Mouse (Mus musculus): ENCODE data around the gene Mfap1a. TPM values are rescaled to one million over a fixed set of nuclear protein-coding genes. Genes with fewer than 3 reads are reported as not detected.
"Not testable (repeated sequence)": the region's sequence is repeated elsewhere in the genome, so short reads cannot be mapped to it uniquely, and the experiment has no call there.

Gene Mfap1a
- 3.3 and 5.6 TPM in 2 replicates for polyA plus RNA-seq (2012; rRNA removed)

DNA sequence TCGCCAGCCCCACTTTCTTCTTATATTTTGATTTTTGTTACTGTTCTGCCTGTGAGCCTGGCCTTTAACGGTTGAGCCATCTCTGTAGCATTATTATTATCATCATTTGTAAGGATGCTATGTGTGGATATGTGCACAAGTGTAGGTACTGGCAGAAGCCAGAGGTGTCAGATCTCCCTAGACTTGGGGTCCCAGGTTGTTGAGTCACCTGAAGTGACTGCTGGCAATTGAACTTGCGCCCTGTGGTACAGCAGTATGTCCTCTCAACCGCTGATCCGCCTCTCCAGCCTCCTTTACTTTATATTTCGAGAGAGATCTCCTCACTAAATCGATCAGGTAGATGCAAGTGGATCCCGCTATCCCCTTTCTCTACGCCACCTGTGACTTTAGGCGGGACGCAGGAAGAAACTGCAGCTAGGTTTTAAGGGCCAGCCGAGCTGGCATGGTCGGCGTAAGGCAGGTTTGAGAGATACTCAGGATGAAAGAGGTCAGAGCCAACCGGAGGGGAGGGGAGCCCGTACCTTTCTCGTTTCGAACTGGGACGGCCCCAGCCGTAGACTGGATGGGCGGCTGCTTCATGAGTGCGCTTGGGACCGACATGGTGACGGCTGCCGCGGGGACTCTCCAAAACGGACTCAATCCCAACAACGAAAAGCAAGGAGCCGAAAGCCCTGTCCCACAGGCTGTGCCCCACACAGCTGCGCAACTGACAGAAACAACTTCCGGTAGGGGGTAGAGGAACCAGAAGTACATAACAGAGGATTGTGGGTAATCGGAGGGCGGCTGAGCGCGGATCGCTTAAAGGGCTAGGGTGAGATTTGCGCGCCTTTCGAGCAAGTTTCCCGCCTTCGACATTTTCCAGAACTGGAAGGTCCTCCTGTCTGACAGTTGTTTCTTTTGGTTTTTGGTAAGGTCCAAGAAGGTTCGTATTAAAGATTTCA is at the start of gene Mfap1a, which contains the start of gene Wdr76:
Mfap1a (minus strand) TSS at position 724 of the 941 bp plus-strand sequence.
Wdr76 (plus strand) TSS at position 782 of the 941 bp plus-strand sequence.
- not testable (repeated sequence) for H3K36me3 ChIP-seq (ENCODE audit: control insufficient read depth, insufficient read depth, low read length); H3K27me3 ChIP-seq (replicated peaks; ENCODE audit: control insufficient read depth, insufficient read depth, low read length); H3K27ac ChIP-seq (ENCODE audit: insufficient read depth, low read depth, low read length); H3K4me1 ChIP-seq (ENCODE audit: control insufficient read depth, insufficient read depth, low read length)
- peak; percentile 93 for DNase-seq
- peak; percentile 89 for TF ChIP-seq POLR2A (IDR thresholded peaks at IDR 0.05; ENCODE audit: low read depth, low read length)
- 0 out of 2 replicates have a peak, but pooled peaks have one; percentile 11 for TF ChIP-seq CTCF (conservative IDR thresholded peaks at IDR 0.05; ENCODE audit: insufficient read depth, insufficient read length, low read depth, low read length)
- WGBS, result 4% methylated on average over 41 of the region's 42 CpGs
- H3K4me3 ChIP-seq (ENCODE audit: insufficient read depth, low read depth, low read length), result peak within 1 kb of the TSS; percentile 77

GRCm38 (mm10) chr2:121551271-121551670 is 44.8 kb upstream of the Mfap1a start:
- no peaks in the 10 kb centered on the region for H3K36me3 ChIP-seq (ENCODE audit: control insufficient read depth, insufficient read depth, low read length)
- H3K27me3 ChIP-seq (replicated peaks; ENCODE audit: control insufficient read depth, insufficient read depth, low read length), result no peaks in the 10 kb centered on the region
- WGBS, result 71% methylated on average over 8 of the region's 8 CpGs
- TF ChIP-seq POLR2A (IDR thresholded peaks at IDR 0.05; ENCODE audit: low read depth, low read length) (no peak), CTCF (conservative IDR thresholded peaks at IDR 0.05; ENCODE audit: insufficient read depth, insufficient read length, low read depth, low read length) (no peak)
- DNase-seq, result peak; percentile 6
- H3K4me3 ChIP-seq (ENCODE audit: insufficient read depth, low read depth, low read length), result no peak overlapping the region
- H3K27ac ChIP-seq (ENCODE audit: insufficient read depth, low read depth, low read length), result no peak overlapping the region
- H3K4me1 ChIP-seq (ENCODE audit: control insufficient read depth, insufficient read depth, low read length), result no peaks in the 10 kb centered on the region

DNA sequence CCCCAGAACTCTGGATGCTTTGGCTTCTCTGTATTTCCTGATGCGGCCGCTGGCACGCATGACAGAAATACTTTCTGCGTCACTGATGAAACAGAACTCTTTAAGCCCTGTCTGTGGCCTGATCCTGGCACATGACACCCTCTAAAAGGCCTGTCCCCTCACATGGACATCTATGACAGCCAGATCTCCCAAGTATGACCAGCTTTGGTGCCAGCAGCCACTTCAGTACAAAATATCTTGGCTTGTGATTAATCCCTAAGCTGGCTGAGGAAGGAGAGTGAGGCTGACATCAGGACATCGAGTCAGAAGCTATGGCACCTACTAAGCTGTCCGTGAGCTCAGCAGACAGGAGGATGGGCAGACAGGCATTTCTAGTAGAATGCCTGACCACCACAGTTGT is 43.2 kb upstream of the Mfap1a start:
- no peaks in the 10 kb centered on the region for H3K36me3 ChIP-seq (ENCODE audit: control insufficient read depth, insufficient read depth, low read length)
- H3K27me3 ChIP-seq (replicated peaks; ENCODE audit: control insufficient read depth, insufficient read depth, low read length), result no peaks in the 10 kb centered on the region
- no peak for DNase-seq
- 92% methylated on average over 6 of the region's 6 CpGs for WGBS
- no peaks in the 10 kb centered on the region for H3K4me1 ChIP-seq (ENCODE audit: control insufficient read depth, insufficient read depth, low read length)
- H3K4me3 ChIP-seq (ENCODE audit: insufficient read depth, low read depth, low read length), result no peak overlapping the region
- no peak for TF ChIP-seq CTCF (conservative IDR thresholded peaks at IDR 0.05; ENCODE audit: insufficient read depth, insufficient read length, low read depth, low read length)
- TF ChIP-seq POLR2A (IDR thresholded peaks at IDR 0.05; ENCODE audit: low read depth, low read length), result no peak
- H3K27ac ChIP-seq (ENCODE audit: insufficient read depth, low read depth, low read length), result no peak overlapping the region

GRCm38 (mm10) chr2:121544829-121545228 is 38.4 kb upstream of the Mfap1a start:
- no peak for TF ChIP-seq POLR2A (IDR thresholded peaks at IDR 0.05; ENCODE audit: low read depth, low read length)
- 0 out of 2 replicates have a peak, but pooled peaks have one; percentile 11 for TF ChIP-seq CTCF (conservative IDR thresholded peaks at IDR 0.05; ENCODE audit: insufficient read depth, insufficient read length, low read depth, low read length)
- no peaks in the 10 kb centered on the region for H3K27me3 ChIP-seq (replicated peaks; ENCODE audit: control insufficient read depth, insufficient read depth, low read length)
- DNase-seq, result no peak
- H3K27ac ChIP-seq (ENCODE audit: insufficient read depth, low read depth, low read length), result no peak overlapping the region
- 94% methylated on average over 3 of the region's 3 CpGs for WGBS
- no peaks in the 10 kb centered on the region for H3K4me1 ChIP-seq (ENCODE audit: control insufficient read depth, insufficient read depth, low read length)
- no peak overlapping the region for H3K4me3 ChIP-seq (ENCODE audit: insufficient read depth, low read depth, low read length)
- no peaks in the 10 kb centered on the region for H3K36me3 ChIP-seq (ENCODE audit: control insufficient read depth, insufficient read depth, low read length)

DNA sequence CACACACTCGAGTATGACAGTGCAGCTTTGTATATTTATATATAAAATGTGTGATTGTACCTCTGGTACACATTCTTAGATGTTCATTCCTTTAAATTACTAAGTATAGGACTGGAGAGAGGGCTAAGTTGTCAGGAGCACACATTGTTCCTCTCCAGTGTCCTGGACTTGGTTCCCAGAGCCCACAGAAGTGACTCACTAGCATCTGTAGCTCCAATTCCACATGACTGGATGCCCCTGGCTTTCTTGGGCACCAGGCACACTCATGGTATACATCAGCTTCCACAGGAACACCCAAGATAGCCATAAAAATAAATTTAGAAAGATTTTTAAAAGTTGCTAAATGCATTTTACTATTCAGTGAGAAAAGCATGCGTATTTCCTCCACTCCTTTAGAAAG is 18.6 kb upstream of the Mfap1a start:
- Histone ChIP-seq H3K27ac (ENCODE audit: insufficient read depth, low read depth, low read length) (no peak overlapping the region), H3K27me3 (replicated peaks; ENCODE audit: control insufficient read depth, insufficient read depth, low read length) (no peaks in the 10 kb centered on the region), H3K4me3 (ENCODE audit: insufficient read depth, low read depth, low read length) (no peak overlapping the region), H3K36me3 (ENCODE audit: control insufficient read depth, insufficient read depth, low read length) (no peaks in the 10 kb centered on the region), H3K4me1 (ENCODE audit: control insufficient read depth, insufficient read depth, low read length) (no peaks in the 10 kb centered on the region)
- TF ChIP-seq POLR2A (IDR thresholded peaks at IDR 0.05; ENCODE audit: low read depth, low read length) (no peak), CTCF (conservative IDR thresholded peaks at IDR 0.05; ENCODE audit: insufficient read depth, insufficient read length, low read depth, low read length) (no peak)
- no peak for DNase-seq
- WGBS, result 92% methylated on average over 2 of the region's 2 CpGs

DNA sequence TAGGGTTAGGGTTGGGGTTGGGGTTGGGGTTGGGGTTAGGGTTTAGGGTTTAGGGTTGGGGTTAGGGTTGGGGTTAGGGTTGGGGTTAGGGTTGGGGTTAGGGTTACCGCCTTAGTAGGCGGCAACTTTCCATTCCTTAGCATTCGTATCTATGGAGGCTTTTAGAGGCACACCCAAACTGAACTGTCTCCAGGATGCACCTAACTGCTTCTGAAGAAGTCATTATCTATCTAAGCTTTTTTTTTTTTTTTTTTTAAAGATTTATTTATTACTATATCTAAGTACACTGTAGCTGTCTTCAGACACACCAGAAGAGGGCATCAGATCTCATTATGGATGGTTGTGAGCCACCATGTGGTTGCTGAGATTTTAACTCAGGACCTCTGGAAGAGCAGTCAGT is 16.4 kb upstream of the Mfap1a start:
- 95% methylated on average over 3 of the region's 3 CpGs for WGBS
- H3K4me1 ChIP-seq (ENCODE audit: control insufficient read depth, insufficient read depth, low read length); H3K27me3 ChIP-seq (replicated peaks; ENCODE audit: control insufficient read depth, insufficient read depth, low read length); H3K4me3 ChIP-seq (ENCODE audit: insufficient read depth, low read depth, low read length); H3K27ac ChIP-seq (ENCODE audit: insufficient read depth, low read depth, low read length); DNase-seq; H3K36me3 ChIP-seq (ENCODE audit: control insufficient read depth, insufficient read depth, low read length): not testable (repeated sequence)

DNA sequence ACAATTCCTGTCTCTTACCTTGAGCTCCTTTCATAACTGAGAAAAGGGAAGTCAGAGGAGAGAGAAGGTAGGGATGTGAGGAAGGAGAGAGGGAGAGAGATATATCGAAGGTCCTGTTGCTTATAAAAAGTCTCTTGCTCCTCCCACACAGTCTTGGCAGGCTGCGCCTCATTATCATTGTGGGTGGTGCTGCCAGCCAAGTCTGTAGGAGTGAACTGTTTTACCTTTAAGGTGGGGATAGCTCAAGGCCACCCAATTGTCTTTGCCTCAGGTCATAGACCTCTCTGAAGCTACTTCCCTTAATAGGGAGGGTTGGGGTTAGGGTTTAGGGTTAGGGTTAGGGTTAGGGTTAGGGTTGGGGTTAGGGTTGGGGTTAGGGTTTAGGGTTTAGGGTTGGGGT is 15.5 kb upstream of the Mfap1a start:
- DNase-seq, result no peak
- H3K27ac ChIP-seq (ENCODE audit: insufficient read depth, low read depth, low read length), result no peak overlapping the region
- TF ChIP-seq CTCF (conservative IDR thresholded peaks at IDR 0.05; ENCODE audit: insufficient read depth, insufficient read length, low read depth, low read length), result no peak
- TF ChIP-seq POLR2A (IDR thresholded peaks at IDR 0.05; ENCODE audit: low read depth, low read length), result no peak
- H3K4me3 ChIP-seq (ENCODE audit: insufficient read depth, low read depth, low read length), result no peak overlapping the region
- 85% methylated on average over 2 of the region's 2 CpGs for WGBS
- H3K36me3 ChIP-seq (ENCODE audit: control insufficient read depth, insufficient read depth, low read length), result no peaks in the 10 kb centered on the region
- H3K27me3 ChIP-seq (replicated peaks; ENCODE audit: control insufficient read depth, insufficient read depth, low read length), result no peaks in the 10 kb centered on the region
- no peaks in the 10 kb centered on the region for H3K4me1 ChIP-seq (ENCODE audit: control insufficient read depth, insufficient read depth, low read length)

- H3K27me3 ChIP-seq (replicated peaks; ENCODE audit: control insufficient read depth, insufficient read depth, low read length); H3K27ac ChIP-seq (ENCODE audit: insufficient read depth, low read depth, low read length); H3K4me1 ChIP-seq (ENCODE audit: control insufficient read depth, insufficient read depth, low read length); DNase-seq; H3K4me3 ChIP-seq (ENCODE audit: insufficient read depth, low read depth, low read length); H3K36me3 ChIP-seq (ENCODE audit: control insufficient read depth, insufficient read depth, low read length): not testable (repeated sequence)
- 91% methylated on average over 4 of the region's 4 CpGs for WGBS
Observed at GRCm38 (mm10) chr2:121518711-121519110, 12.2 kb upstream of the Mfap1a start.
